Mouse (Mus musculus): Measurements from ENCODE around the gene Olfr1349.
"Not testable (repeated sequence)": the region's sequence is repeated elsewhere in the genome, so short reads cannot be mapped to it uniquely, and the experiment has no call there.

Olfr1349 gene

DNA sequence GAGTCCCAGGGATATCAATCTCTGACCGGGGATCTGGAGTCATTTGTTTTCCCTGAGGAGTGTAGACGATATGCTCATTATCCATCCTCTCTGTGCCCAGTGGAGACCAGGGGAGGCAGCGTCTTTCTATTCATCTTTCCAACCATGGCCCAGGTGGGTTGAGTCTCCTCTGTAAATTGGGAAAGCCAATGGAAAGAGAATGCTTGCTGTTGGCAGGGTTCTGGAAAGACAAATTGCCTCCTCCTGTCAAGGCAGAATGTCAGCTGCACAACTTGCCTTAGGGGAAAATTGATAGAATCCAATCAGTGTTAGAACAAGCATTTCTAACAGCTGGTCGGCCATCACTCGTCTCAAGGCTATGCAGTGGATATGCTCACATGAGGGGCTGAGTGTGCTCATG is at the start of gene Olfr1349:
TSS of gene Olfr1349 (minus strand) at position 101 of the 400 bp plus-strand sequence.
- DNase-seq (ENCODE audit: inconsistent ontology term) = no peak

DNA sequence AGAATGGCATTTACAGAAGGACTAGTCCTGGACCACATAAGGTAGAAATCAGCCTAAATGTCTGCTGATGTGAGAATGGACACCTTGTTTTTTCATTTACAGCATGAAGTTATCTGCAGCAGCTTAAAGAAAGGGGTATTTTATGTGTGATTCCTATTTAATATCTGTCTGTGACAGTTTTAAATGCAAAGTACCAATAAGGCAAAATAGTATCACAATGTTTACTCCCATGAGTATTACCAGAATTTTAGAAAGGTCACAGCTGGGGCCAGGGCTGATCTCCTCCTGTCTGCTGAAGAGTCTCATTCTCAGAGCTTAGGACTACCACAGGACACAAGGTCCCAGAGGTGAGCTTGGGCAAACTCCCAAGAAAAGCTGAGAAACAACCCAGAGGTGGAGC is 41.8 kb upstream of the Olfr1349 start, which contains the start of gene Olfr1350:
TSS of gene Olfr1350 (plus strand) at position 301 of the 400 bp plus-strand sequence.
- no peak for DNase-seq (ENCODE audit: inconsistent ontology term)

DNA sequence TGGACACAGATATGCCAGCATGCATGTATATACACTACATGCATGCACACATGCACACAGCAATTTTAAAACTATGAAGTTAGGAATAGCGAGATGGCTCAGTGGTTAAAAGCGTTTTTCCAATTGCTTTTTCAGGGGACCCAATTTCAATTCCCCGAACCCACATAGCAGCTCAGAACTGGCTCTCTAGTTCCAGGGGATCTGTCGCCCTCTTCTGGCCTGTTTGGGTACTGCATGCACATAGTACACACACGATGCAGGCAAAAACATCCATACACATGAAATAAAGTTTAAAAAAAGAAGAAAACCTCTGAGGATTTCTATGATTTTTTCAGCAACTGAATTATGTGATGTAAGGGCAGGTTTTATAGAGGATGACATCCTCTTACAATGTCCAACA is 3.4 kb upstream of the Olfr1349 start:
- DNase-seq (ENCODE audit: inconsistent ontology term) = no peak

DNA sequence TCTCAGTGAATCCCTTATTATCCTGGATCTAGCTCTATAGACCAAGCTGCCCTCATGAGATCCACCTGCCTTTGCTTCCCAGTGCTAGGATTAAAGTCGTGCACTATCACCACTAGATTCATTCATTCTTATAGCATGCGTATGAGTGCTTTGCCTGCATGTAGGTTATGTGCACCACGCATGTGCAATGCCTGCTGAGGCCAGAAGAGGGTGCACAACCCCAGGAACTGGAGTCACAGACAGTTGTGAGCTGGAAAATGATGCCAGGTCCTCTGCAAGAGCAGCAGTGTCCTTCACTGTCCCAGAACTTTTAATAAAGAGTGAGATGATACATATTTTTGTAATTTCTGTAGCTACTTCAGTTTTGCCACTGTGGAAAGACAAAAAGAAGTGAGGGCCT is 2.3 kb upstream of the Olfr1349 start:
- no peak for DNase-seq (ENCODE audit: inconsistent ontology term)

DNA sequence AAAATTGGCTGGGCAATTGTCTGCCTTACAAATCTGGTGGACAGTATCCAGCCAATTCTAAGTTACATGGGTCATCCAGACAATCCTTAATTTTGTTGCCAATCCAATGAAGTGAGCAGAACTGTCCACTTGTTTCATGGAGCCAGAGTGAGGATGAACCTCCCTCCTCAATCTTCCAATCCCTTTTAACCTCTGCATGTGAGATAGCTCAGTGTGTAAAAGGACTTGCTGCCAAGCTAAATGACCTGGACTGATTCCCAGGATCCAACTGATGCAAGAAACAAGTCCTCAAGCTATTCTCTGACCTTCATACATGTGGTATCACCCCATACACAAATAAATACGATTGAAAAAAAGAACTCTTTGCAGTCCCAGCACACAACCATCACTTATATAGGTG is 1.1 kb downstream of the Olfr1349 start:
- DNase-seq (ENCODE audit: inconsistent ontology term) = no peak

DNA sequence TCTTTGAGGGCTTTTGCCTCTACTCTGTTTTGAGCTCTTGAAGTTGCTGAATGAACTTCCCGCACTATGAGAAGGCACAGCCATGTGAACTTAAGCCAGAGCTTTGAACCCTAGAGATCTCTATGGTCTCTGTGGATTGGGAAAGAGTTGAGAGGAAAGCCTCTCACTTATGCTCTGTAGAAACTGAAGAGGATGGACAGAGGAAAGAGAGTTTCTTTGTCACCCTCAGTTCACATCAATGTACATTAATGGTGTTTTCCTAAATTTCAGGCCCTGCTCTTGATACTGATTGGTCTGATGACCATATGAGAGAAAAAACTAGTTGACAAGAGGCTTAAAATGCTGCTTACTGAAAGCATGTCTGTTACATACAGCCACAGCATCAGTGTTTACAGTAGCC is 14.1 kb downstream of the Olfr1349 start, which contains the start of gene Olfr1348:
TSS of gene Olfr1348 (minus strand) at position 101 of the 400 bp plus-strand sequence.
- no peak for DNase-seq (ENCODE audit: inconsistent ontology term)

DNA sequence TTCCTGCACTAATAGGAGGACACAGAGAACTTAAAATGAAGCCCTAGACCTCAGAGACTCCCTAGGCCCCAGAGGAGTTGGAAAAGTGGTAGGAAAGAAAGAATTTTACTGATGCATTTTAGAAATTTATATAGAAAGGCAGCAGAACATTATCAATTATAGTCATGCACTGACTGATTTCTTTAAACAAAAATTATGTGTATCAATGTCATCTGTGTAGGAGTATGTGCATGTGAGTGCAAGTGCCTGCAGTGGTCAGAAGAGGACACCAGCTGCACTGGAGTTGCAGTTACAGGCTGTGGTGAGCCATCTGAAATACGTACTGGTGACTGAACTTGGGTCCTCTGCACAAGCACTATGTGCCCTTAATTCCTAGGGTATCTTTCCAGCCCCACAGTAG is 23.1 kb downstream of the Olfr1349 start, which contains the start of gene Olfr1347:
TSS of gene Olfr1347 (minus strand) at position 101 of the 400 bp plus-strand sequence.
- DNase-seq (ENCODE audit: inconsistent ontology term) = no peak

DNA sequence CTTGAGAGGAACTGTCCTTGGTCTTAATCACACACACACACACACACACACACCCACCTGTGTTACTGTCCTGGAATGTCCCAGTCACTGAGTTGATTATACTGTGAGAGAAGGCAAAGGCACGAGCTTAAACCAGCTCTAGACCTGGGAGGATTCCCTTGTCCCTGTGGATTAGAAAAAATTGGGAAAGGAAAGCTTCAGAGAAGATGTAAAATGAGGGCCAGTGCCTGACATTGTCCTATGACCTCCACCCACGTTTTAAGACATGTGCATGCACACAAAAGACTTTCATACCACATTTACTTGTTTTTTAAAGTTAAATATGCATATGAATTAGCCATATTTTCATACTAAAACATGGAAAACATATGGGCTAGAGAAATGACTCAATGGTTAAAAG is 35.9 kb downstream of the Olfr1349 start, which contains the start of gene Olfr5:
TSS of gene Olfr5 (minus strand) at position 101 of the 400 bp plus-strand sequence.
- no peak for DNase-seq (ENCODE audit: inconsistent ontology term)

DNA sequence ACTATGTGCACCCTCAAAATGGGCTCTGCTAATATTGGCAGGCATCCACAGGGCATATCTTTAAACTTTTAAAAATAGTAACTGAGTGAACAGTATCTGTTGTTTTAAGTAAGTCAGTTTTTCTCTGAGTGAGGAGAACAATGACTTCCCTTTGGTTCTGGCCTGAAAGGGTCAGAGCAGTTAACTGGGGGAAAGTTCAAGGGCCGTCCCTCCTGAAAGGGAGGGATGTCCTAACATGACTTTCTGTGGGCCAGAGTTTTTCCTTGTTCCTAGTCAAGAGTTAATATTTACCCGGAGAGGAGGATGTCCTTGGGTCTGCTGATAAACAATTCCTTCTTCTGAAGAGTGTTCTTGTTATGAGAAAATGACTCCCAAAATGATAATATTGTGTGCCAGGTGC is 45.1 kb downstream of the Olfr1349 start:
- DNase-seq (ENCODE audit: inconsistent ontology term) = not testable (repeated sequence)

DNA sequence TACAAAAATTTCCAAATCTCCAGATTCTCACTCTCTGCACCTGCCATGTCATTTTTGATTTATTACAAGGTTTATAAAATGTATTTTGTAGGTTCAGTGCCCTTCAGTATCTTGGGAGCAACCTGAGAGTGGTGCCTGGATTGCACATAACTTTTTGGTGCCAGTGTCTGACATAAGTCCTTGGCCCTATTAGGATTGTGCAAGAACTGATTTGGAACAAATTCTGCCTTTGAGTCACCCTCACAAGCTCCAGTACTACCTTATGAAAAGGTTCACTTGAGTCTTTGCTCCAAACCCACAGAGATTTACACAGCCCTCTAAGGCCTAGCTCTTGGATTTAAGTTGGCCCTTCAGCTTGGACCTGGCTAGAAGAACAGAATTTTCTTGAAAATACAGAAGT is 55.8 kb downstream of the Olfr1349 start, which contains the start of gene Olfr1346:
TSS of gene Olfr1346 (plus strand) at position 151 of the 400 bp plus-strand sequence.
- no peak for DNase-seq (ENCODE audit: inconsistent ontology term)

Data from Muller cell, postnatal 12 days (primary cell).